Mouse (Mus musculus): Measurements from ENCODE around the gene Pacrg. TPM values are rescaled to one million over a fixed set of nuclear protein-coding genes. Genes with fewer than 3 reads are reported as not detected.
A peak's percentile ranks its signal among the peaks of the same experiment; 100 is the strongest.

The Pacrg gene
- polyA plus RNA-seq, 1 experiment from 2014 or later = 1.0 TPM

DNA sequence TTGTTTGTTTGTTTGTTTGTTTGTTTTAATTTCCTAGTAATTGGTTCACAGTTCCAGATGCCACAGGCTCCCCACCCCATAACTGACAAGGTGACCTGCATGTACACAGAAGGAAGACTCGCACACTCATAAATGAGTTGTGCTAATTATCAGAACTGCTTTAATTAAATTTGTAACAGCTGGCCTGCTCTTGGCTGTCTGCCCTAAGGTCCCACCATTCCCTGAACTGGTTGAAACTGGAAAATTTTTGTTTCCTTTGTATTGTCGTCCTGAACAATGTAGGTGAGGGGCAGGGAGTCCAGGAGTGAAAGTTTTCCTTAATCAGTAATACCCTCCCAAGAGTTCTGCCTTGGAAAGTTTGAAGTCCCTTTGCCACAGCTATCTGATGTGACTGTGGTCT, 219.5 kb downstream of the Pacrg start:
- WGBS = 76% methylated on average over 2 of the region's 2 CpGs
- Histone ChIP-seq H3K4me2 (no peak overlapping the region), H3K4me3 (no peak overlapping the region), H3K9ac (no peak overlapping the region), H3K27ac (no peak overlapping the region), H3K4me1 (replicated peaks) (no peaks in the 10 kb centered on the region; the same call in 1 of the 2 replicates), H3K36me3 (no peaks in the 10 kb centered on the region), H3K27me3 (no peaks in the 10 kb centered on the region), H3K9me3 (replicated peaks) (no peaks in the 10 kb centered on the region)
- no peak for ATAC-seq (replicated peaks; ENCODE audit: insufficient number of reproducible peaks, insufficient read depth, low FRiP score, low read depth)

GRCm38 (mm10) chr17:10619881-10620280, 220.2 kb downstream of the Pacrg start:
- peak; percentile 55; the same call in 1 of the 2 replicates for ATAC-seq (replicated peaks; ENCODE audit: insufficient number of reproducible peaks, insufficient read depth, low FRiP score, low read depth)
- no peak overlapping the region for H3K27ac ChIP-seq
- H3K9ac ChIP-seq = no peak overlapping the region
- no peaks in the 10 kb centered on the region for H3K36me3 ChIP-seq
- no peaks in the 10 kb centered on the region for H3K9me3 ChIP-seq (replicated peaks)
- no peak overlapping the region for H3K4me2 ChIP-seq
- no peak overlapping the region for H3K4me3 ChIP-seq
- H3K4me1 ChIP-seq (replicated peaks) = no peaks in the 10 kb centered on the region; the same call in 1 of the 2 replicates
- 36% methylated on average over 3 of the region's 3 CpGs for WGBS
- no peaks in the 10 kb centered on the region for H3K27me3 ChIP-seq

DNA sequence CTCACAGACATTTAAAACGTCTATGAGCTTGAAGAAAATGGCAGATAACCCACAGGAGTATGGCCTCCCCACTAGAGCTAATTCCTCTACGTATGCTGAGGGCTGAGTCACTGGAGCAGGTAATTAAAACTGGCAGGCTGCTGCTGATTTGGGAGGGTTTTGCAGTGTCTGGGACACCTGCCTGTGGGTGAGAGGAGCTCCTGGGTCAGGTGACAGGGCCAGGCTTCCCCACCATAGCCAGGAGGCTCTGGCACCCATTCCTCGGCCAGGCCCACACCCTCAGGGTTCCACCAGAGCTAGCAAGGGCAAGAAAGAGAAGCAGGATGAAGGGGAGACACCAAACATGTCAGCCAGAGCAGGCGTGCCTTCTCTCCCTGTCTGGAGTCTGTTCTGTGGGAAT, 222.5 kb downstream of the Pacrg start:
- no peaks in the 10 kb centered on the region; the same call in 1 of the 2 replicates for H3K4me1 ChIP-seq (replicated peaks)
- H3K9ac ChIP-seq = no peak overlapping the region
- no peaks in the 10 kb centered on the region for H3K9me3 ChIP-seq (replicated peaks)
- 73% methylated on average over 4 of the region's 4 CpGs for WGBS
- no peaks in the 10 kb centered on the region for H3K27me3 ChIP-seq
- H3K36me3 ChIP-seq = no peaks in the 10 kb centered on the region
- no peak overlapping the region for H3K4me2 ChIP-seq
- ATAC-seq (replicated peaks; ENCODE audit: insufficient number of reproducible peaks, insufficient read depth, low FRiP score, low read depth) = no peak
- no peak overlapping the region for H3K4me3 ChIP-seq
- no peak overlapping the region for H3K27ac ChIP-seq

- no peak overlapping the region for H3K9ac ChIP-seq
- H3K4me1 ChIP-seq (replicated peaks) = no peaks in the 10 kb centered on the region
- no peak for ATAC-seq (replicated peaks; ENCODE audit: insufficient number of reproducible peaks, insufficient read depth, low FRiP score, low read depth)
- H3K4me2 ChIP-seq = no peak overlapping the region
- H3K36me3 ChIP-seq = no peaks in the 10 kb centered on the region
- WGBS = 86% methylated on average over 7 of the region's 7 CpGs
- no peak overlapping the region for H3K4me3 ChIP-seq
- no peaks in the 10 kb centered on the region for H3K27me3 ChIP-seq
- H3K27ac ChIP-seq = no peak overlapping the region
- H3K9me3 ChIP-seq (replicated peaks) = no peaks in the 10 kb centered on the region
Measured at GRCm38 (mm10) chr17:10615611-10616010, 224.5 kb downstream of the Pacrg start.

DNA sequence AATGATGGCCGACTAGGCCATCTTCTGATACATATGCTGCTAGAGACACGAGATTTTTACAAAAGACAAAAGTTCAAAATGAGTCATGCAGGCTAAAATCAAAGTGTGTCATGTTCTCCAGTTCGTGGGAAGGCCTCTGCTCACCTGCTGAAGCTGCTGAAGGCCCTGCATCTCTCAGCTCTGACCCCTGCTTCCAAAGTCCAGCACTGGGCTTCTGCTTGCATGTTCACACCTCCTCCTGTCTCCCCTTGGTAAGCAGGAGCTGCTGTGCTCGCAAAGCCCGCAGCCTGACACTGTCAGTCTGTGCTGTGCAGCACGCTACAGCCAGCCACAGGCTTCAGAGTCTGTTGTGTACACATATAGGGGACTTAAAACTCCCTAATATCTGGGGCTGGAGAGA, 225.4 kb downstream of the Pacrg start:
- H3K9me3 ChIP-seq (replicated peaks) = no peaks in the 10 kb centered on the region
- H3K27me3 ChIP-seq = no peaks in the 10 kb centered on the region
- H3K4me1 ChIP-seq (replicated peaks) = no peaks in the 10 kb centered on the region
- no peaks in the 10 kb centered on the region for H3K36me3 ChIP-seq
- no peak overlapping the region for H3K27ac ChIP-seq
- no peak overlapping the region for H3K4me2 ChIP-seq
- no peak for ATAC-seq (replicated peaks; ENCODE audit: insufficient number of reproducible peaks, insufficient read depth, low FRiP score, low read depth)
- WGBS = 73% methylated on average over 6 of the region's 6 CpGs
- H3K4me3 ChIP-seq = no peak overlapping the region
- no peak overlapping the region for H3K9ac ChIP-seq

DNA sequence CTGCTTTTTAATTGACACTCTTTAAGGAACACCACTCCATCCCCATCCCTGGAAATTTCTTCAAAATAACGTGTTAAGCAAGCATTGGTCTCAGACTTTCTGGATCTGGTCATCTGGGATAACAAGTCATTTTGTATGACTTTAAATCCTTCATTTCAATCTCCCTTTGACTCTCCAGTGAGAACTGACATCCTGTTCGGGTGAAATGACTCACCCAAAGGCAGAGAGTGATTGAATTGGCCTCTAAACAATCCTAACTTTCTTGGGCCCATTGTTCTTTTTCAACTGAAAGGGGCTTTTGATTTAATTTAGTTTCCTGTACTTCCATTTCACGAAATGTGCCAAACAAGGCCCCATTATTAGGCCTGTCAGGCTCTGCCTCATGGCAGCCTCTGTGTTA, 228.5 kb downstream of the Pacrg start:
- no peak overlapping the region for H3K27ac ChIP-seq
- H3K27me3 ChIP-seq = no peaks in the 10 kb centered on the region
- no peak overlapping the region for H3K4me2 ChIP-seq
- 48% methylated on average over 3 of the region's 3 CpGs for WGBS
- H3K4me1 ChIP-seq (replicated peaks) = no peaks in the 10 kb centered on the region
- ATAC-seq (replicated peaks; ENCODE audit: insufficient number of reproducible peaks, insufficient read depth, low FRiP score, low read depth) = no peak
- no peak overlapping the region for H3K9ac ChIP-seq
- H3K4me3 ChIP-seq = no peak overlapping the region
- no peaks in the 10 kb centered on the region for H3K36me3 ChIP-seq
- H3K9me3 ChIP-seq (replicated peaks) = no peaks in the 10 kb centered on the region

- H3K4me3 ChIP-seq = no peak overlapping the region
- 66% methylated on average over 4 of the region's 4 CpGs for WGBS
- no peak for ATAC-seq (replicated peaks; ENCODE audit: insufficient number of reproducible peaks, insufficient read depth, low FRiP score, low read depth)
- H3K9ac ChIP-seq = no peak overlapping the region
- H3K4me1 ChIP-seq (replicated peaks) = no peaks in the 10 kb centered on the region
- H3K9me3 ChIP-seq (replicated peaks) = no peaks in the 10 kb centered on the region
- H3K27me3 ChIP-seq = no peaks in the 10 kb centered on the region
- H3K36me3 ChIP-seq = no peaks in the 10 kb centered on the region
- no peak overlapping the region for H3K27ac ChIP-seq
- no peak overlapping the region for H3K4me2 ChIP-seq
Measured at GRCm38 (mm10) chr17:10608146-10608545, 232.0 kb downstream of the Pacrg start.

DNA sequence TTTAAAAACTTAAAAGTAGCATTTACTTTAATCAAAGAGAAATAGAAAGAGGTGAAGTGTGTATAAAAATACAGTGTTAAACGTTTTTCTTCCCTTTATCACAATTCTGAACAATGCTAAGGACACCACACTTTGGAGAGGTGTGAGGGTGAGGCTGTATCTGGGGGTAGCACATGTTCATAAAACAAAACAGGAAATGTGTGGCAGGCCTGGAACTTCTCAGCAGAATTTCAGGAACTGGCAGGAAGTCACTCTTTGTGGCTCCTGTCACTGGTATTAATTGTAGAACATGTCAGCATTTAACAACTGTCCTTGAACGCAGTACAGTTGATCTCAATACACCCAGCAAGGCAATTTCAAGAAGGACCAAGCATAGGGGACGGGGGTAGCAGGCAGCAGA, 234.0 kb downstream of the Pacrg start:
- Histone ChIP-seq H3K4me1 (replicated peaks) (no peaks in the 10 kb centered on the region), H3K36me3 (no peaks in the 10 kb centered on the region), H3K9ac (no peak overlapping the region), H3K27ac (no peak overlapping the region), H3K27me3 (no peaks in the 10 kb centered on the region), H3K4me3 (no peak overlapping the region), H3K4me2 (no peak overlapping the region), H3K9me3 (replicated peaks) (no peaks in the 10 kb centered on the region)
- WGBS = 38% methylated on average over 3 of the region's 3 CpGs
- ATAC-seq (replicated peaks; ENCODE audit: insufficient number of reproducible peaks, insufficient read depth, low FRiP score, low read depth) = no peak

DNA sequence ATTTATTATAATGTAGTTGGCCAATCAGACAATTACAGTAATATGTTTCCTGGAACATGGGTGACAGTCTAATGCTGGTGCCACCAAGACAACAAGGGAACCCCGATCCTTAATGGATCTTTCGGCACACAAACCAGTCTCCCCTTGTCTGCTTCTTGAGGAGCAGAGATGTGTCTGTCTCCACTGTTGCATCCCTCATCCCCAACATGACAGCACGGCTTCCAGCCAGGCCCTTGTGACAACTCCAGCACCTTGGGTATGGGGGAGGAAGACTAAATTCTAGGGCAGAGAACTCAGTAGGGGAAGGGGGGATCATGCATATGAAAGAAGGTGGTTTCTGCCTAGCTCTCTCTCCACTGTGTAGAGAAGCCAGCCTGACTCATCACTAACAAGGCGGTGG, 242.4 kb downstream of the Pacrg start:
- Histone ChIP-seq H3K27ac (no peak overlapping the region), H3K9ac (no peak overlapping the region), H3K4me1 (replicated peaks) (no peaks in the 10 kb centered on the region), H3K27me3 (no peaks in the 10 kb centered on the region), H3K36me3 (no peaks in the 10 kb centered on the region), H3K9me3 (replicated peaks) (no peaks in the 10 kb centered on the region), H3K4me2 (no peak overlapping the region), H3K4me3 (no peak overlapping the region)
- 96% methylated on average over 4 of the region's 4 CpGs for WGBS
- ATAC-seq (replicated peaks; ENCODE audit: insufficient number of reproducible peaks, insufficient read depth, low FRiP score, low read depth) = no peak

- no peaks in the 10 kb centered on the region for H3K4me1 ChIP-seq (replicated peaks)
- H3K4me2 ChIP-seq = no peak overlapping the region
- no peak for ATAC-seq (replicated peaks; ENCODE audit: insufficient number of reproducible peaks, insufficient read depth, low FRiP score, low read depth)
- no peak overlapping the region for H3K4me3 ChIP-seq
- 68% methylated on average over 7 of the region's 7 CpGs for WGBS
- no peaks in the 10 kb centered on the region for H3K9me3 ChIP-seq (replicated peaks)
- no peaks in the 10 kb centered on the region for H3K36me3 ChIP-seq
- H3K9ac ChIP-seq = no peak overlapping the region
- no peak overlapping the region for H3K27ac ChIP-seq
- H3K27me3 ChIP-seq = no peaks in the 10 kb centered on the region
Measured at GRCm38 (mm10) chr17:10589604-10590003, 250.5 kb downstream of the Pacrg start.

DNA sequence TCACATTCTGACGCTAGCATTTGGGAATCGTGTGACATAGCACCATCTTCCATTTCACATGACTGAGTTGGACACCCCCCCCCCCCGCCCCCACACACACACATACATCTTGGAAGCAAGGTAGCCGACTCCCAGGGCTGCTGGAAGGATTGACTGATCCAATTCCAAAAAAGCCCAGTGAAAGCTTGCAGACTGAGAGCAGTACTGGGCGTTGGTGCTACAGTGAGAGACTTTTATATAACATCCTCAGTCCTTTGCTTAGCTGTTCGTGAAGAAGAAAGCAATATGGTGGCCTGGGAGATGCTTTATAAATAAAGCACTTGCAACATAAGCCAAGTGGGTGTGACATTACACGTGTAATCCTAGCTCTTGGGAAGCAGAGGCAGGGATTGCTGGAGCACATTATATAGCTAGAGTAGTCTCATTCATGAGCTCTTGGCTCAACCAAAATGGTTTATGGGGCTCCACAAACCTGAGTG, 251.2 kb downstream of the Pacrg start:
- H3K4me3 ChIP-seq = no peak overlapping the region
- no peaks in the 10 kb centered on the region for H3K36me3 ChIP-seq
- H3K4me2 ChIP-seq = no peak overlapping the region
- H3K4me1 ChIP-seq (replicated peaks) = no peaks in the 10 kb centered on the region
- no peak overlapping the region for H3K9ac ChIP-seq
- 82% methylated on average over 7 of the region's 7 CpGs for WGBS
- no peak overlapping the region for H3K27ac ChIP-seq
- H3K9me3 ChIP-seq (replicated peaks) = no peaks in the 10 kb centered on the region
- ATAC-seq (replicated peaks; ENCODE audit: insufficient number of reproducible peaks, insufficient read depth, low FRiP score, low read depth) = no peak
- no peaks in the 10 kb centered on the region for H3K27me3 ChIP-seq

- no peak overlapping the region for H3K27ac ChIP-seq
- 65% methylated on average over 3 of the region's 3 CpGs for WGBS
- ATAC-seq (replicated peaks; ENCODE audit: insufficient number of reproducible peaks, insufficient read depth, low FRiP score, low read depth) = no peak
Measured at GRCm38 (mm10) chr17:10583301-10583700, 256.8 kb downstream of the Pacrg start.

More at GRCm38 (mm10) chr17:10583301-10583700, 256.8 kb downstream of the Pacrg start:
- Histone ChIP-seq H3K4me2 (no peak overlapping the region), H3K9ac (no peak overlapping the region), H3K36me3 (no peaks in the 10 kb centered on the region), H3K9me3 (replicated peaks) (no peaks in the 10 kb centered on the region), H3K4me3 (no peak overlapping the region), H3K4me1 (replicated peaks) (no peaks in the 10 kb centered on the region; the same call in 1 of the 2 replicates), H3K27me3 (no peaks in the 10 kb centered on the region)

Data from heart, embryonic 15.5 days (tissue).